Mouse (Mus musculus): ENCODE results near the gene Ifi27.
"Not testable (repeated sequence)": the region's sequence is repeated elsewhere in the genome, so short reads cannot be mapped to it uniquely, and the experiment has no call there.

The Ifi27 gene

DNA sequence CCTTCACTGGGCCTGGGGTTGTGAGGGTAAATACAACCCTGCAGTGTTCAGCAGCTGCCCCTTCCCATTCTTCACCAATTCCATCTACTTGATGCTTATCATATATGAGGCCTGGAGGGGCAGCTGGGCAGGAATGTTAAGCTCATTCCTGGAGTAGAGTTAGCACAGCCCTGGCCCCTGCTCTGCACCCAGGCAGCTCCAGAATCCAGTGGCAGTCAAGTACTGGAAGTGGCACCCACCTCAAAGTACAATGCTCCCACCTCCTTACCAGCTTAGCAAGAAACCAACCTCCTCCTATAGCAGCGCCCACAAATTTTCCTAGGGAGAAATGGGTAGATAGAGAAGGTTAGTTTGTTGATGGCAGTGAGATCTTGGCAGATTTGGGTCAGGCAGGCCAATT lies 22.7 kb downstream of the Ifi27 start:
- not testable (repeated sequence) for DNase-seq (ENCODE audit: low spot score)

DNA sequence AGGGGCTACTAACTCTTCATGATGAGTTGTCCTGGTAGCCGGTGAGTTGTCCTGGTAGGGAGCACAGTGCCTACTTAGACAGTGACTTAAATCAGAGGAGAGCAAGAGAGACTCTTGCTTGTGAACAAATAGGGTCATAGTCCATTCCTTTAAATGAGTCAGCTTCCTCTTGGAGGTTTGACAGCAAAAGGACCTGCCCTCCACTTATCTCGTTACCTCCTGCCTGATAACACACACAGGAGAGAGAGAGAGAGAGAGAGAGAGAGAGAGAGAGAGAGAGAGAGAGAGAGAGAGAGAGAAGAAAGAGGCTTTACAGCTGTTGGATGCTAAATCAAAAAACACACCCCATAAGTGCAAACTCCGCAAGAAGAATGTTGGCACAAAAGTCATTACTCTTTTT lies 23.1 kb downstream of the Ifi27 start, which contains the start of gene Ifi27l2b:
Ifi27l2b (minus strand) TSS at position 84 of the 400 bp plus-strand sequence.
- no peak for DNase-seq (ENCODE audit: low spot score)

GRCm38 (mm10) chr12:103474481-103474880 lies 40.5 kb downstream of the Ifi27 start:
- no peak for DNase-seq (ENCODE audit: low spot score)

GRCm38 (mm10) chr12:103476779-103477389 lies 42.9 kb downstream of the Ifi27 start:
- no peak for DNase-seq (ENCODE audit: low spot score)

GRCm38 (mm10) chr12:103477461-103478015 lies 43.5 kb downstream of the Ifi27 start:
- no peak for DNase-seq (ENCODE audit: low spot score)

DNA sequence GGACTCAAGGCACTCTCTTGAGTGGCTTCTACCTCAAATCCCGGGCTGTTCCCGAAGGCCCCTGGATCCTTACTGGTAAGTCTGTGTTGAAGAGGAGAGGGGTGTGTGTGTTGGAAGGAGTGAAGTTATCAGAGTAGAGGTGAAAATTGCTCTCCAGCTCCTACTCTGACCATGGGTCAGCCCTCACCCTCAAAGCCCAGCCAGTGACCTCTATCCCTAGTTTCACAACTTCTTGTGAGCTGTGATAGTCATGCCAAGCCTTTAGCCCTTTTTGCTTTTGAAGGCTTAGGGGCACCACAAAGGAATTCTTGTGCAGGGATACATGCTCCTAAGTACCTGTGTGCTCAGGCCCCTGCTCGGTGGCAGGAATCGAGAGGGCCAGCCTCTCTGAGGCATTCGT lies 47.7 kb downstream of the Ifi27 start:
- DNase-seq (ENCODE audit: low spot score), result no peak

GRCm38 (mm10) chr12:103482781-103483180 lies 48.8 kb downstream of the Ifi27 start:
- no peak for DNase-seq (ENCODE audit: low spot score)

- DNase-seq (ENCODE audit: low spot score), result not testable (repeated sequence)
Measured at GRCm38 (mm10) chr12:103484200-103484972, 50.4 kb downstream of the Ifi27 start.

DNA sequence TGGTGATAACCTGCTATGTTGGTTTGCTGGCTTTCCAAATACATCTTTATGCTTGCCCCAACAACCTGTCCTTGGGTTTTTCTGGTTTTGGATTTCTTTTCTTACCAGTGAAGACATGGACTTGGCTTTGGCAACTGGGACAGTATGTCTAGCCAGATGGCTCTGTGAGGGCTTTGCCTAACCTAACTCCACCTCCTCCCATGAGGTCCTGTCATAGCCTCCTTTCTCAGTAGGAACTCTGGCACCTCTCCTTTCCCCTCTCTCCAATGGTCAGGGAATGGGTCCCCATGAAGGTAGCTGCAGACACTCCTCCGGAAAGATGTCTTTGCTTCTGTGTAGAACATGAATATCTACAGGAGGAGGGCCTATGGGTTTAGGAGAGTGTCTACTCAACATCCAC lies 52.7 kb downstream of the Ifi27 start:
- DNase-seq (ENCODE audit: low spot score), result no peak

DNA sequence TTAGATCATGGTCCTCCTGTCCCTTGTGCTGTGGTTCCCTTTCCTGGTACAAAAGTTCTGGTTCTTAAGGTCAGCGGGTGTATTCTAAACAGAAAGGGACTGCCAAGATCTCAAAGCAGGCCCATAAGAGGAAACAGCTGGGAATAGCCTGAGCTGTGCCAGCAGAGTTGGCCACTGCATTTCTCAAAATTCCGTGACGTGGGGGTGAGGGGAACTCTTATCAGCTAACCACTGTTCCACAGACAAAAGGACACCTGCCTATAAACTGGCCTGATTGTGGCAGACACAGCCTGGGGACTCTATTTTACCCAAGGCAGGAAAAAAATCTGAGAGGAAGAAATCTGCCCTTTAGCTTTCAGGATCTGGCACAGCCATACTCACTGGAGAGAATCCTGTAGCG lies 53.3 kb downstream of the Ifi27 start:
- no peak for DNase-seq (ENCODE audit: low spot score)

- DNase-seq (ENCODE audit: low spot score), result no peak
Measured at GRCm38 (mm10) chr12:103487750-103488149, 53.7 kb downstream of the Ifi27 start.

Data from T-cell, adult 2 months (primary cell).